Mouse (Mus musculus) gastrocnemius, postnatal 25 days (tissue): Measurements from ENCODE around the gene Gpr84. TPM values are rescaled to one million over a fixed set of nuclear protein-coding genes. Genes with fewer than 3 reads are reported as not detected.
"Not testable (repeated sequence)": the region's sequence is repeated elsewhere in the genome, so short reads cannot be mapped to it uniquely, and the experiment has no call there.

ENCODE experiments used
- DNase-seq: peaks from one replicate; pipeline ENCODE4 v3.0.0; 2022
- microRNA-seq, 2 experiments: library from miRNA; unstranded; fragments of <30 nt; microRNA quantifications; one replicate each; pipeline ENCODE4 v1.2.0; 2021; ENCODE audit warnings: borderline replicate concordance in 2 of 2
- total RNA-seq, 2 experiments: library from RNA; stranded (reverse); gene quantifications; 1 replicate in 1 of 2; 2 replicates in 1 of 2; pipeline ENCODE4 v1.2.3; 2021

The Gpr84 gene
- total RNA-seq, 2 experiments from 2014 or later: not detected

DNA sequence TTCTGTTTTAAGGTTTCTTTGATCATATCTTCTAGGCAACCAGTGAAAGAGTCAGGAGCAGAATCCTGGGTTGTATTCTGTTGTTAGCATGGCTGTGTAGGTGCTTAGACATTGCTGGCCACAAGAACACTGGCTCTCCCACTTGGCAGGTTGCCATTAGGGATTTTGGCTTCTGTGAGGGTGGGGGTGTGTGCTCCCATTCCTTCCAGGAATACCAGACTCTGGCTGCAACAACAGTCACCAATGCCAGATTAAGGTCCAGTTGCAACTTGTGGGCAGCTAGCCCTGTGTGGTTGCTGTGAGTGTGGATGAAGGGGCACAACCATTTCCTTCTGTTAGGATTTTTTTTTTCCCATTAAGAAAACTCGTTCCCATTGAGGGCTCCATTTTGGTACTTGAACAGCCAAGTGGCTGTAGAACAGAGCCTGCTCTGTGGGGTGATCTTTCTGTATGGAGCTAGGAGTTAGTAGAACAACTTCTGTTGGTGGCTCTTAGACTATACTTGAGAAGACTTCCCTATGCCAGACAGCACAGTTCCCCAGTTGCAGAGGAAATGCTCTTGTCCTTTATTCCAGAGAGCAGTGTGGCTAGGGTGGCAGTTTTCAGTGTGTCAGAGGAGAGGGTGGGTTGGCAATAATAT lies 24.5 kb downstream of the Gpr84 start:
- DNase-seq: peak; percentile 58

DNA sequence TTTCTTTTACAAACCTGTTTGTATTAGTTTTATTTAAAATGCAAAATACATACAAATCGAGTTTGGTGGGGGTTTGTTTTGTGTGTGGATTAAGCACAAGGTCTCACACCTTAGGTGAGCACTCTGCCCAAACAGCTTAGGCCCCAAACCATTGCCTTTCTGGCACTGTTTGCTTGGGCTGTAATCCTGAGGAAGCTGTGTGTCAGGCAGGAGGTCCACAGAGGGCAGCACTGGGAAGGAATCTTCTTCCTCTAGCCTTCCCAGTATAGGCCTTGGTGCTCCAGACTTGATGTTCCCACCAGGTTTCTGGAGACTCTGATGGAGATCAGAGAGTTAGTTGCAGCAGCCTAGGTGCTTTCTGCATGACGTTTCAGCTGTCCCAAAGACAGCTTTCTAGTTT lies 25.8 kb downstream of the Gpr84 start:
- no peak for DNase-seq

DNA sequence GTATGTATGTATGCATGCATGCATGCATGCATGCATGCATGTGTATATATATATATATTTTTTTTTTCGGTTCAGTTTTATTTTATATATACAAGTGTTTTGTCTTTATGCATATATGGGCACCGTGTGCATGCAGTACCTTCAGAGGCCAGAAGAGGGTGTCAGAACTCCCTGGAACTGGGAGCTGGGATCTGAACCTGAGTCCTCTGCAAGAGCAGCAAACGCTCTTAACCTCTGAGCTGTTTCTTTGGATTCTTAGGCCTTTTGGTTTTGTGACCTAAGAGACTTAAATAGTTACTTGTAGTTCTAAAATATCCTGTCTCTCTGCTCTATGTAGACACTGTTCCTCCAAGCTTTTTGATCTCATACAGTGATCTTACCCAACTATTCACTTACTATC lies 26.3 kb downstream of the Gpr84 start:
- DNase-seq: no peak

DNA sequence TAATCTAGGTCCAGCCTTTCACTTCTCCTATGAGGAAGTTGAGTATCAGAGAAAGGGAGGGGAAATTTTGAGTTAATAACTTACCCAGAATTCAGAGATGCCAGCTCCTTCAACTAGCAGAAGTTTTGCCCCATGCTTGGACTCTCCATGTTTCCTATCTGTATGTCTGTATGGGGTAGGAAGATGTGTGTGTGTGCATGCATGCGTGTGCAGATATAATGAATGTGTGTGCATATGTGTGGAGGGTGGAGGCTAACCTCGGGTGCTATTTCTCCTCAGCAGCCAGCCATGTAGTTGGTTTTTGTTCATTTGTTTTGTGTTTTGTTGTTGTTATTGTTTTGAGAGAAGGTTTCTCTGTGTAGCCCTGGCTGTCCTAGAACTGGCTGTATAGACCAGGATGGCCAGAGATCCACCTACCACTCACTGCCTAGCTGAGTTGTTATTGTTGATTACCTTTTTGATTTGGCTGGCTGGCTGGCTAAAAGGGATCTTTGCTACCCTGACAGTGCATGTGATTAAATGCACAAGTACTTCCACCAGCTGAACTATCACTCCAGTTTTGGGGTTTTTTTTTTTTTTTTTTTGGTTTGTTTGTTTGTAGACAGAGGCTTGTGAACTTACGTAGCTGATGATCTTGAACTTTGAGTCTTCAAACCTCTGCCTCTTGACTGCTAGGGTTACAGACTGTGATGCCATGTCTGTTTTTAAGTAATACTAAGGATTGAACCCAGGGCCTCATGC lies 28.8 kb downstream of the Gpr84 start:
- DNase-seq: no peak

DNA sequence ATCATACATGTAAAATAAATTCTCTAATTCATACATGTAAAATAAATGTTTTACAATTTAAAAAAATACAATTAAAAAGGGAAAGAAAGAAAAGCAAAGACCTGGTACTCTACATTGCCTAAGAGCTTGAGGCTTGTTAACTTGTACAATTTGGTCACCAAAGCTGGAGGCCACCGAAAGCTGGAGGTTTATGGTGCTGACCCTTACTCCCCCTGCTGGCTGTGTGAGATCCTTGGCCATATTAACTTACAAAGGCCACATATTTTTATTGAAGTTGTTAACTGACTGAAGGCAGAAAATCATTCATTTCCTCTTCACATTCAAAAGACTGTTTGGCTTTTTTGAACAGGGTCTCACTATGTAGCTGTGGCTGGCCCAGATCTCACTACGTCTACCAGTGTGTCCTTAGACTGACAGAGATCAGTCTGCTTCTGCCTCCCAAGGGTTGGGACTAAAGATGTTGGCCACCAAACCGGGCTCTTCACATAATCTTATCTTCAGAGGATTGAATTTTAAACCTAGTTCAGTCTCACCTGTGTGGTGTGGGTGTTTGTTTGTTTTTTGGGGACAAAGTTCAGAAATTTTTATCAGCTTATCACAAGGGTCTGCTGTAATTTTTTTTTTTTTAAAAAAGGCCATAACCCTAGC lies 29.5 kb downstream of the Gpr84 start:
- DNase-seq: no peak

DNA sequence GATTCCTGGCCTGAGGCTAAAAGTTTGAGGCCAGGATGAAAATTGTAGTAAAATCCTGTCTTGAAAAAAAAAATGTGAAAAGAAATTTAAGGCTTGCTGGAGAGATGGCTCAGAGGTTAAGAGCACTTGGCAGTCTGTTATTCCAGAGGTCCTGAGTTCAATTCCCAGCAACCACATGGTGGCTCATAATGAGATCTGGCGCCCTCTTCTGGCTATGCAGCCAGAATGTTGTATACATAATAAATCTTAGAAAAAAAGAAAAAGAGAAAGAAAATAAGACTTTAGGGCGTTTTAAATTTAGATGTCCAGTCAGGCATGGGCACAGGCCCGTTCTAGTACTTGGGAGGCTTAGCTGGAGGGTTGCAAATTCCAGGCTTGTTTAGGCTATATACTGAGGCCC lies 30.7 kb downstream of the Gpr84 start:
- DNase-seq: no peak

DNA sequence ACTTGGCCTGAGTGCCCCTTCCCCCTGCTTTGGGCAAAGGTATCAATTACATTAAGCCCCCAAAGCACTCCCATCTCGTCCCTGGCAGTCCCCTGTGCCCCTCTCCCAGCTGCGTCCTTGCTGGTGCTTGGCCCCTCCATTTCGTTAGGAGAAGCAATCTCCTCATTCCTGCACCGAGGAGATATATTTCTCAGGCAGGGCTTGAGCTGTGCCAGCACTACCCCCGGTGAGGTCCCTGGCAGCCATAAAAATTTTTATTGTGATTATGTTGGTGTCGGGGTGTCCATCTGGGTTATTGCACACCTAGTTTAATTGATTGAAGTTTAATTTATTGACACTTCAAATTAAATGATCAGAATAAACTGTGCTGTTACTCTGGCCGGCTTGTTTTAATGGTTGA lies 32.5 kb downstream of the Gpr84 start:
- DNase-seq: no peak

DNA sequence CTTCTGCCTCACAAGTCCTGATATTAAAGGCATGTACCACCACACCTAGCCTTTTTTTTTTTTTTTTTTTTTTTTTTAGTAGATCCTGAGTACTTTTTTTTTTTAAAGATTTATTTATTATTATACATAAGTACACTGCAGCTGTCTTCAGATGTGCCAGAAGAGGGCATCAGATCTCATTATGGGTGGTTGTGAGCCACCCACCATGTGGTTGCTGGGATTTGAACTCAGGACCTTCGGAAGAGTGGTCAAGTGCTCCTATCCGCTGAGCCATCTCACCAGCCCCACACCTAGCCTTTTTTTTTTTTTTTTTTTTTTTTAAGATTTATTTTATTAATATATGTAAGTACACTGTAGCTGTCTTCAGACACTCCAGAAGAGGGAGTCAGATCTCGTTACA lies 34.5 kb downstream of the Gpr84 start:
- not testable (repeated sequence) for DNase-seq

DNA sequence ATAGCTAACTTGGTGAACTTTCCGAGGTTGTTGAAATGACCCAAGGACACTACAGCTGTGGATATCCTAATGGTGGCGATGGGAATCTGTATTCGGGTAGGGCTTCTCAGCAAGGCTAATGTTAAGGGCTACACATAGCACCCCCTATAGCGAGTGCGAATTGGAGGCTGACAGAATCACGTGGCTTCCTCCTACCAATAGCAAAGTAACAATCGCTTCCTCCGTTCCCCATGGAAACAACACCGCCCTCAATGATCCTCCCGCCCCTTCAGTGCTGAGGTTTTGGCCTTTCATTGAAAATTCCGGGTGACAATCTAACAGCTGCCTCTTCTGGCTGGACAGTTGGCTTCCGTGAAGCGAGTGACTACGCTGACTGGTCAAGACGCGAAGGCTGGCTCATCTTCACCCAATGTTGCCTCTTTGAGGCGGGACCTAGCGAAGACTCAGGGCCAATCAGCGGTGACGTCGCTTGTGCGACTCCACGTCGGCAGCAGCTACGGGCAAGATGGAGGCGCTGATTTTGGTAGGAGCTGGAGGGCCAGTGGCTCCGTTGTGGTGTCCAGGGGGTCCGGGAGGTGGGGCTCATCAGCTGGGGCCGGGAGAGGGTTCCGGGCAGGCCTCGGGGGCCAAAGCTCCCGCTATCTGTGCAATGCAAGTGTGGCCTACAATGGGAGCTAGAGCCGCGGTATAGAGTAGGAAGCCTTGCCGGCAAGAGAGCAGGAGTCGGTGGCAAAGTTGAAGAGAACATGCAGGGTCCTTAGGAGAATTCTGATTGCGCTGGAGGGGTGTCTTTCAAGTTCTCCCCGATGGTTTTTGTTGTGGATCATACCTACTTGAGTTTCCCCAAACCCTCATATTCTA lies 37.8 kb downstream of the Gpr84 start, which contains the start of gene Copz1:
TSS of gene Copz1 (plus strand) at position 296 of the 861 bp plus-strand sequence.
- DNase-seq: peak; percentile 98

DNA sequence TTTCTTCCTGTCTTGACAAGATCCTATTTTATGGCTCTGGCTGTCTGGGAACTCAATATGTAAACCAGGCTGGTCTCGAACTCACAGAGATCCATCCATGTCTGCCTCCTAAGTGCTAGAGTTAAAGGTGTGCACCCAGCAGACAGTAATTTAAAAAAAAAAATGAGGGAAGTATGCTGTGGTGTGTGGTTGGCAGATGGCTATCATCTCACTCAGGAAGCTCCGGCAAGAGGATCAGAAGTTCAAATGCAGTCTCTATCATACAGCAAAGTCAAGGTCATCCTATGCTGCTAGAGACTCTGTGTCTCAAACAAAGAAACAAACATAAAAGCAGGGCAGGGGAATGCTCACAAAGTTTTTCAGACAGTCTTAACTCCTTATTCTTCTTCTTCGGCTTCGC lies 41.5 kb downstream of the Gpr84 start:
- no peak for DNase-seq

DNA sequence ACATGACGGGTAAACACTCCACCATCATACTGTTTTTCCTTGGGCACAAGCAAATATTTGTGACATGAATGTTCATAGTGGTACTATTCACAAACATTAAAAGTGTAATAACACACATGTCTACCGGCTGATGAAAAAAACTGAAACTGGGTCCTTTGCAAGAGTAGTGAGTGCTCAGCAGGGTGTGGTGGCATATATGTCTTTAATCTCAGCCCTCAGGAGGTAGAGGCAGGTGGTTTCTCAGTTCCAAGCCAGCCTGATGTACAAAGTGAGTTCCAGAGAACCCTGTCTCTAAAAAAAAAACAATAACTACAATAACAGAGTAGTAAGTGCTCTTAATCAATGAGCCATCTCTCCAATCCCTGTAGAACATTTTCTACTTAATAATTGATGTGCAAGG lies 45.6 kb downstream of the Gpr84 start:
- DNase-seq: no peak

DNA sequence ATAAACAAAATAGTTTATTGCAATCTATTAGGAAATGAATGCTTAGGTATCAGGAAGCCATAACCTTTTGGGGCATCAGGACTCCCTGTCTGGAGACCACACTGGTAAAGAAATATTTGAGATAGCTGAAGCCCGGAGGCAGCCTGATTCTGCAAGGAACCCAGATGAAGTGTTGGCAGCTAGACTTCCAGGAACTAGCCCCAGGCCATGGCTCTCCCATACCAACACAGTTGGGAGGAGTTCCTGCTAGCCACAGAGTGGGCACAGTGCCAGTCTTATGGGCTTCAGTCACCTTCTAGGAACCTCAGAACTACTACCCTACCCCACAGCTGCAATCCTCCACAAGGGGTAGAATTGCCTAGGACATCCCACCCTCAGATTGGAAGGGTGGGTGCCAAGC lies 50.4 kb downstream of the Gpr84 start:
- no peak for DNase-seq

DNA sequence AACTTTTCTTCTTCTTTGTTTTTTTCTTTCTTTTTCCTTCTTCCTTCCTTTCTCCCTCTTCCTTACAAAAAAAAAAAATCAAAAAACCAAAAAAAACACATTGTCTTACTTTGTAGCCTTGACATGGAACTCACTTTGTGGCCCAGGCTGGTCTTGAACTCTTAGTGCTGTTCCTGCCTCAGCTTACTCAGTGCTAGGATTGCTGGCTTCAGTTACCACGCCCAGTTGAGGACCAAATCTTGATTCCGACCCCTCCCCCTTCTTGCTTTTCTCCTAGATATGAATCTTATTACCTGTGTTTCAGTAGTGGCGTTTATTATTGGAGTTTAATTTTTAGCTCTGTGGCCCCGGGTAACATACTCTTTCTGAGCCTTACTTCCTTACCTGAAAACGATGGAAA lies 51.2 kb downstream of the Gpr84 start:
- DNase-seq: no peak

Small RNA genes within 50 kb of the gene (microRNA-seq; reads per million reads assigned to microRNA genes)
- gene Mir148b: 77.4 to 127 reads per million in 2 experiments
- 0 to 0.26 reads per million in 2 experiments for gene Mir6963

Other genes with a start within 250 kb of the Gpr84 start
- gene Smug1, start 143.5 kb downstream of the Gpr84 start, total RNA-seq: 10 to 100 TPM in 1 of 2 experiments, 1 to 10 TPM in 1; 9.4 to 11.7 TPM
- 10 to 100 TPM; 29.0 to 29.6 TPM for gene Cbx5, start 70.8 kb downstream of the Gpr84 start, total RNA-seq
- 10 to 100 TPM; 82.8 to 89.0 TPM for gene Hnrnpa1, start 70.2 kb downstream of the Gpr84 start, total RNA-seq
- not detected for gene Nfe2, start 52.2 kb downstream of the Gpr84 start, total RNA-seq
- 10 to 100 TPM; 31.4 to 32.3 TPM for gene Copz1, start 37.9 kb downstream of the Gpr84 start, total RNA-seq
- gene Zfp385a, start 29.5 kb upstream of the Gpr84 start, total RNA-seq: 10 to 100 TPM; 17.0 to 77.5 TPM
- gene Itga5, start 56.2 kb upstream of the Gpr84 start, total RNA-seq: 10 to 100 TPM in 1 of 2 experiments, 1 to 10 TPM in 1; 9.5 to 15.2 TPM
- gene Gtsf1, start 119.9 kb upstream of the Gpr84 start, total RNA-seq: not detected
- gene Gtsf2, start 137.9 kb upstream of the Gpr84 start, total RNA-seq: not detected
- 1 to 10 TPM; 1.2 to 1.3 TPM for gene Nckap1l, start 143.2 kb upstream of the Gpr84 start, total RNA-seq
- gene Pde1b, start 192.4 kb upstream of the Gpr84 start, total RNA-seq: under 1 TPM; 0.54 to 0.64 TPM
- 10 to 100 TPM; 85.7 to 90.4 TPM for gene Ppp1r1a, start 227.4 kb upstream of the Gpr84 start, total RNA-seq